Mouse (Mus musculus): ENCODE results near the gene Pxn.

GRCm38 (mm10) chr5:115493441-115493840, 13.0 kb upstream of the Pxn start:
- TF ChIP-seq POLR2A (IDR thresholded peaks at IDR 0.05; ENCODE audit: insufficient read length, low read depth) (no peak), MYOD1 (IDR thresholded peaks at IDR 0.05; ENCODE audit: control insufficient read depth in 1 of 3, insufficient read length in 2 of 3, low read depth in 2 of 3) (no peak), MYOG (IDR thresholded peaks at IDR 0.05; ENCODE audit: control insufficient read depth in 1 of 3, insufficient read depth in 1 of 3, insufficient read length in 2 of 3, low read depth in 2 of 3) (no peak), USF1 (IDR thresholded peaks at IDR 0.05; ENCODE audit: low read depth) (no peak), TCF12 (IDR thresholded peaks at IDR 0.05; ENCODE audit: insufficient read depth, poor library complexity, severe bottlenecking) (no peak), POLR2AphosphoS2 (IDR thresholded peaks at IDR 0.05; ENCODE audit: insufficient read length, low read depth) (no peak), E2F4 (IDR thresholded peaks at IDR 0.05; ENCODE audit: insufficient read depth) (no peak), SRF (IDR thresholded peaks at IDR 0.05; ENCODE audit: control insufficient read depth, insufficient read length, low read depth) (no peak), MAX (IDR thresholded peaks at IDR 0.05; ENCODE audit: low read depth) (no peak)
